Mouse (Mus musculus) limb, embryonic 12.5 days (tissue): ENCODE measurements around the gene Dffa. TPM values are rescaled to one million over a fixed set of nuclear protein-coding genes. Genes with fewer than 3 reads are reported as not detected.

ENCODE experiments used
- ATAC-seq: fragments of 200-750 bp; cut with Nextera tagmentation; 2 replicates; pipeline ENCODE4 v1.8.0; 2017; ENCODE audit warnings: low read depth, moderate TSS enrichment; ENCODE audit not compliant: insufficient number of reproducible peaks, insufficient read depth, low FRiP score, low TSS enrichment
- H3K27ac ChIP-seq: fragments of 300-500 bp; sonication (generic); 2 replicates; pipeline ENCODE4 v1.5.1; 2016; ENCODE audit warnings: mild to moderate bottlenecking, moderate library complexity
- H3K27me3 ChIP-seq: fragments of 300-500 bp; sonication (generic); 2 replicates; pipeline ENCODE4 v1.6.1; 2016; ENCODE audit warnings: mild to moderate bottlenecking, moderate library complexity
- H3K36me3 ChIP-seq: fragments of 300-500 bp; sonication (generic); 2 replicates; pipeline ENCODE4 v1.6.1; 2016; ENCODE audit warnings: mild to moderate bottlenecking, moderate library complexity
- H3K4me1 ChIP-seq: fragments of 300-500 bp; sonication (generic); replicated peaks from 2 replicates; pipeline ENCODE4 v1.6.1; 2016
- H3K4me2 ChIP-seq: fragments of 300-500 bp; sonication (generic); 2 replicates; pipeline ENCODE4 v1.6.1; 2016; ENCODE audit warnings: mild to moderate bottlenecking, moderate library complexity
- H3K4me3 ChIP-seq: fragments of 300-500 bp; sonication (generic); replicated peaks from 2 replicates; pipeline ENCODE4 v1.5.1; 2016; ENCODE audit warnings: mild to moderate bottlenecking
- H3K9ac ChIP-seq: fragments of 300-500 bp; sonication (generic); replicated peaks from 2 replicates; pipeline ENCODE4 v1.6.1; 2016; ENCODE audit warnings: mild to moderate bottlenecking, moderate library complexity
- H3K9me3 ChIP-seq: fragments of 300-500 bp; sonication (generic); 2 replicates; pipeline ENCODE4 v1.6.1; 2016; ENCODE audit warnings: mild to moderate bottlenecking, moderate library complexity
- WGBS: fragments of 180-500 bp; shearing (Covaris S2); methylation state at CpG from one replicate; pipeline ENCODE4 v1.1.7; 2016; 5-methylcytosine and 5-hydroxymethylcytosine counted together
- polyA plus RNA-seq: library from polyadenylated mRNA; unstranded; fragments of >200 nt; fragmentation: Nextera tagmentation; extraction: Ambion mirVana; gene quantifications from 2 replicates; pipeline ENCODE4 v1.2.1, GENCODE M21; 2016

Gene Dffa
- polyA plus RNA-seq, 1 experiment from 2014 or later = 29.8 TPM

- no peaks in the 10 kb centered on the region for H3K9me3 ChIP-seq
- peaks cover 16% of the 10 kb centered on the region for H3K36me3 ChIP-seq
- H3K9ac ChIP-seq = no peak overlapping the region
- no peak overlapping the region for H3K4me3 ChIP-seq
- H3K27me3 ChIP-seq = peaks cover 3% of the 10 kb centered on the region; the same call in 1 of the 2 replicates
- no peak for ATAC-seq
- no peak overlapping the region for H3K27ac ChIP-seq
- peaks cover 53% of the 10 kb centered on the region for H3K4me1 ChIP-seq
- H3K4me2 ChIP-seq = no peak overlapping the region
- WGBS = 82% methylated on average over 22 of the region's 22 CpGs
These were observed 37.0 kb upstream of the Dffa start for GRCm38 (mm10) chr4:149066672-149067551.

GRCm38 (mm10) chr4:149075073-149075472 is 28.9 kb upstream of the Dffa start:
- peaks cover 31% of the 10 kb centered on the region for H3K36me3 ChIP-seq
- H3K4me3 ChIP-seq = no peak overlapping the region
- 97% methylated on average over 13 of the region's 13 CpGs for WGBS
- no peak overlapping the region for H3K27ac ChIP-seq
- H3K9me3 ChIP-seq = no peaks in the 10 kb centered on the region
- peaks cover 15% of the 10 kb centered on the region for H3K4me1 ChIP-seq
- H3K9ac ChIP-seq = no peak overlapping the region
- no peak overlapping the region for H3K4me2 ChIP-seq
- no peak for ATAC-seq
- no peaks in the 10 kb centered on the region for H3K27me3 ChIP-seq

- 0 out of 2 replicates have a peak, but pooled peaks have one; percentile 23 for ATAC-seq
These were observed 27.9 kb upstream of the Dffa start for GRCm38 (mm10) chr4:149075871-149076575.

GRCm38 (mm10) chr4:149078261-149078660 is 25.7 kb upstream of the Dffa start:
- no peak for ATAC-seq
- WGBS = 51% methylated on average over 4 of the region's 4 CpGs

More at GRCm38 (mm10) chr4:149075871-149076575, 27.9 kb upstream of the Dffa start:
- Histone ChIP-seq H3K4me2 (no peak overlapping the region), H3K4me1 (peaks cover 6% of the 10 kb centered on the region; the same call in 1 of the 2 replicates), H3K4me3 (no peak overlapping the region), H3K36me3 (peaks cover 33% of the 10 kb centered on the region), H3K27ac (no peak overlapping the region), H3K9ac (no peak overlapping the region), H3K9me3 (no peaks in the 10 kb centered on the region), H3K27me3 (no peaks in the 10 kb centered on the region)
- WGBS = 32% methylated on average over 10 of the region's 10 CpGs

GRCm38 (mm10) chr4:149079629-149080028 is 24.3 kb upstream of the Dffa start:
- no peaks in the 10 kb centered on the region for H3K9me3 ChIP-seq
- ATAC-seq = no peak
- 84% methylated on average over 6 of the region's 6 CpGs for WGBS
- H3K4me1 ChIP-seq = peaks cover 6% of the 10 kb centered on the region
- no peak overlapping the region for H3K4me2 ChIP-seq
- no peaks in the 10 kb centered on the region for H3K27me3 ChIP-seq
- peaks cover 23% of the 10 kb centered on the region for H3K36me3 ChIP-seq
- no peak overlapping the region for H3K4me3 ChIP-seq
- H3K9ac ChIP-seq = no peak overlapping the region
- no peak overlapping the region for H3K27ac ChIP-seq

More at GRCm38 (mm10) chr4:149078261-149078660, 25.7 kb upstream of the Dffa start:
- Histone ChIP-seq H3K4me3 (no peak overlapping the region), H3K9ac (no peak overlapping the region), H3K27me3 (no peaks in the 10 kb centered on the region), H3K9me3 (no peaks in the 10 kb centered on the region), H3K36me3 (peaks cover 22% of the 10 kb centered on the region), H3K4me1 (peaks cover 6% of the 10 kb centered on the region), H3K4me2 (no peak overlapping the region), H3K27ac (no peak overlapping the region)

GRCm38 (mm10) chr4:149080111-149080510 is 23.8 kb upstream of the Dffa start:
- no peaks in the 10 kb centered on the region for H3K9me3 ChIP-seq
- H3K4me1 ChIP-seq = peaks cover 6% of the 10 kb centered on the region
- no peak for ATAC-seq
- no peak overlapping the region for H3K27ac ChIP-seq
- no peak overlapping the region for H3K4me3 ChIP-seq
- peaks cover 19% of the 10 kb centered on the region for H3K36me3 ChIP-seq
- H3K27me3 ChIP-seq = no peaks in the 10 kb centered on the region
- WGBS = 92% methylated on average over 8 of the region's 8 CpGs
- H3K9ac ChIP-seq = no peak overlapping the region
- H3K4me2 ChIP-seq = no peak overlapping the region

GRCm38 (mm10) chr4:149081528-149081927 is 22.4 kb upstream of the Dffa start:
- H3K9me3 ChIP-seq = no peaks in the 10 kb centered on the region
- no peak overlapping the region for H3K27ac ChIP-seq
- 80% methylated on average over 17 of the region's 17 CpGs for WGBS
- H3K4me1 ChIP-seq = peaks cover 9% of the 10 kb centered on the region
- H3K9ac ChIP-seq = no peak overlapping the region
- H3K4me3 ChIP-seq = no peak overlapping the region
- H3K27me3 ChIP-seq = no peaks in the 10 kb centered on the region
- H3K36me3 ChIP-seq = peaks cover 13% of the 10 kb centered on the region; the same call in 1 of the 2 replicates
- no peak for ATAC-seq
- H3K4me2 ChIP-seq = no peak overlapping the region

GRCm38 (mm10) chr4:149085381-149085780 is 18.6 kb upstream of the Dffa start:
- Histone ChIP-seq H3K9me3 (no peaks in the 10 kb centered on the region), H3K36me3 (peaks cover 10% of the 10 kb centered on the region; the same call in 1 of the 2 replicates), H3K4me1 (peaks cover 9% of the 10 kb centered on the region), H3K9ac (no peak overlapping the region), H3K27me3 (no peaks in the 10 kb centered on the region), H3K4me3 (no peak overlapping the region), H3K4me2 (no peak overlapping the region), H3K27ac (no peak overlapping the region)
- ATAC-seq = no peak
- 76% methylated on average over 5 of the region's 5 CpGs for WGBS

- Histone ChIP-seq H3K9ac (no peak overlapping the region), H3K4me2 (no peak overlapping the region), H3K4me3 (no peak overlapping the region), H3K27me3 (no peaks in the 10 kb centered on the region), H3K36me3 (peaks cover 26% of the 10 kb centered on the region), H3K4me1 (no peaks in the 10 kb centered on the region), H3K9me3 (no peaks in the 10 kb centered on the region), H3K27ac (no peak overlapping the region)
- ATAC-seq = no peak
- WGBS = 82% methylated on average over 8 of the region's 8 CpGs
These were observed 12.6 kb upstream of the Dffa start for GRCm38 (mm10) chr4:149091364-149091763.

- Histone ChIP-seq H3K27me3 (no peaks in the 10 kb centered on the region), H3K4me2 (peak overlapping the region; percentile 91), H3K4me3 (peak overlapping the region; percentile 99), H3K9ac (no peak overlapping the region), H3K9me3 (no peaks in the 10 kb centered on the region), H3K36me3 (peaks cover 10% of the 10 kb centered on the region), H3K4me1 (peaks cover 12% of the 10 kb centered on the region), H3K27ac (no peak overlapping the region)
- 86% methylated on average over 3 of the region's 3 CpGs for WGBS
- no peak for ATAC-seq
These were observed 6.0 kb upstream of the Dffa start for GRCm38 (mm10) chr4:149097956-149098355.

- WGBS = 18% methylated on average over 11 of the region's 11 CpGs
- Histone ChIP-seq H3K27ac (peak overlapping the region; percentile 73; the same call in 1 of the 2 replicates), H3K4me1 (peaks cover 12% of the 10 kb centered on the region), H3K4me2 (peak overlapping the region; percentile 91), H3K9me3 (no peaks in the 10 kb centered on the region), H3K4me3 (peak overlapping the region; percentile 99), H3K9ac (peak overlapping the region; percentile 95), H3K27me3 (no peaks in the 10 kb centered on the region), H3K36me3 (peaks cover 6% of the 10 kb centered on the region)
- no peak for ATAC-seq
These were observed 5.4 kb upstream of the Dffa start for GRCm38 (mm10) chr4:149098571-149098970.
